Mouse (Mus musculus) midbrain, embryonic 15.5 days (tissue): ENCODE results near the gene Prkg1. TPM values are rescaled to one million over a fixed set of nuclear protein-coding genes. Genes with fewer than 3 reads are reported as not detected.

ENCODE experiments used
- ATAC-seq: fragments of 200-750 bp; cut with Nextera tagmentation; replicated peaks from 2 replicates; pipeline ENCODE4 v1.8.0; 2017; ENCODE audit warnings: moderate TSS enrichment
- H3K27ac ChIP-seq: fragments of 300-500 bp; sonication (generic); 2 replicates; pipeline ENCODE4 v1.5.1; 2015; ENCODE audit warnings: mild to moderate bottlenecking, inconsistent platforms
- H3K27me3 ChIP-seq: fragments of 300-500 bp; sonication (generic); replicated peaks from 2 replicates; pipeline ENCODE4 v1.6.1; 2015; ENCODE audit warnings: inconsistent platforms
- H3K36me3 ChIP-seq: fragments of 300-500 bp; sonication (generic); replicated peaks from 2 replicates; pipeline ENCODE4 v1.6.1; 2015; ENCODE audit warnings: inconsistent platforms
- H3K4me1 ChIP-seq: fragments of 300-500 bp; sonication (generic); 2 replicates; pipeline ENCODE4 v1.6.1; 2015; ENCODE audit warnings: inconsistent platforms
- H3K4me2 ChIP-seq: fragments of 300-500 bp; sonication (generic); 2 replicates; pipeline ENCODE4 v1.6.1; 2015; ENCODE audit warnings: inconsistent platforms, mild to moderate bottlenecking, moderate library complexity
- H3K4me3 ChIP-seq: fragments of 300-500 bp; sonication (generic); 2 replicates; pipeline ENCODE4 v1.5.1; 2015; ENCODE audit warnings: mild to moderate bottlenecking, inconsistent platforms
- H3K9ac ChIP-seq: fragments of 300-500 bp; sonication (generic); 2 replicates; pipeline ENCODE4 v1.6.1; 2015; ENCODE audit warnings: mild to moderate bottlenecking, inconsistent platforms
- H3K9me3 ChIP-seq: fragments of 300-500 bp; sonication (generic); 2 replicates; pipeline ENCODE4 v1.6.1; 2016; ENCODE audit warnings: inconsistent platforms
- WGBS: fragments of 180-500 bp; shearing (Covaris S2); methylation state at CpG from one replicate; pipeline ENCODE4 v1.1.7; 2015; ENCODE audit warnings: mixed read lengths; 5-methylcytosine and 5-hydroxymethylcytosine counted together
- polyA plus RNA-seq: library from polyadenylated mRNA; unstranded; fragments of >200 nt; fragmentation: Nextera tagmentation; extraction: Ambion mirVana; gene quantifications from 2 replicates; pipeline ENCODE4 v1.2.1, GENCODE M21; 2015

The Prkg1 gene
- polyA plus RNA-seq, 1 experiment from 2014 or later = 4.3 TPM

DNA sequence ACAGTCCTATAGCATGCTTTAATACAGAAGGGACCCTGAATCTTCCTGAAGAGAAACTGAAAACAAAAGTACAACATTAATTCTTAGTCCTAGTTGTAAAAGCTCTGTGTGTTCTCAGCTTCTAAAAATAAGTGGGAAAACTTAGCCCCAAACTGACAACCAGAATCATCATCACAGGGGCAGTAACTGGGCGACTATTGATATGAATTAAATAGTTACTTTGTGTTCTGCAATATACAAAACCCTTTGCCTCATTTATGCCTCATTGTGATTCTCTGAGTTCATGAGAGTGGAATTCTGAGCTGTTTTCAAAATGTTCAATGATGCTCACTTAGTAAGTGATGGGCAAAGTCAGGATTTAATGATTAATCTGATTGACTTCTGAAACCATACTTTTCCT lies 170.8 kb downstream of the Prkg1 start:
- H3K9me3 ChIP-seq = no peaks in the 10 kb centered on the region
- H3K27me3 ChIP-seq = no peaks in the 10 kb centered on the region
- H3K27ac ChIP-seq = no peak overlapping the region
- no peak overlapping the region for H3K4me2 ChIP-seq
- no peak overlapping the region for H3K9ac ChIP-seq
- H3K36me3 ChIP-seq = no peaks in the 10 kb centered on the region
- no peak for ATAC-seq
- no peaks in the 10 kb centered on the region for H3K4me1 ChIP-seq
- H3K4me3 ChIP-seq = no peak overlapping the region
- 79% methylated on average over 1 of the region's 1 CpGs for WGBS

DNA sequence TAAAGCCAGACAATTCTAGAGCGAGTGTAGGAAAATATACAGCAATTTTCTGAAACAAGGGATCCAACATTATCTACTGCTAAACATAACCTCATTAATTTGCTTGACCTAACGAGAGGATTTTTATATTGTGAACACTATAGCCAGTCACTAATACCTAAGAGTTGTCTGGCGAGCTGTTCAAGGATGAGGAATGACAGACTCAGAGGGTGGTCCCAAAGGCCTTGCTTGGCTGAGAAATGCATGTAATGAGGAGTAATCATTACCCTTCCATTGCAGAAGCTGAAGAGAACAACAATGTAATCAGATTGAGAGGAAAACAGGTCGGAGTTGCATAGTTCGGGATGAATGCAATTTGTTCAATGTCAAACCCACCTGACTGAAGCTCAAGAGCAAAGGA lies 174.1 kb downstream of the Prkg1 start:
- H3K4me3 ChIP-seq = no peak overlapping the region
- no peaks in the 10 kb centered on the region for H3K9me3 ChIP-seq
- no peak overlapping the region for H3K9ac ChIP-seq
- no peaks in the 10 kb centered on the region for H3K36me3 ChIP-seq
- no peaks in the 10 kb centered on the region for H3K4me1 ChIP-seq
- 86% methylated on average over 5 of the region's 5 CpGs for WGBS
- H3K27me3 ChIP-seq = no peaks in the 10 kb centered on the region
- no peak overlapping the region for H3K27ac ChIP-seq
- no peak overlapping the region for H3K4me2 ChIP-seq
- no peak for ATAC-seq

GRCm38 (mm10) chr19:31577092-31577491 lies 187.7 kb downstream of the Prkg1 start:
- Histone ChIP-seq H3K27me3 (no peaks in the 10 kb centered on the region), H3K4me1 (no peaks in the 10 kb centered on the region), H3K27ac (no peak overlapping the region), H3K36me3 (no peaks in the 10 kb centered on the region), H3K4me2 (no peak overlapping the region), H3K9ac (no peak overlapping the region), H3K4me3 (no peak overlapping the region), H3K9me3 (no peaks in the 10 kb centered on the region)
- WGBS = 33% methylated on average over 4 of the region's 4 CpGs
- ATAC-seq = no peak

GRCm38 (mm10) chr19:31564329-31564728 lies 200.5 kb downstream of the Prkg1 start:
- Histone ChIP-seq H3K4me2 (no peak overlapping the region), H3K4me3 (no peak overlapping the region), H3K4me1 (no peaks in the 10 kb centered on the region), H3K27me3 (no peaks in the 10 kb centered on the region), H3K9me3 (no peaks in the 10 kb centered on the region), H3K27ac (no peak overlapping the region), H3K9ac (no peak overlapping the region), H3K36me3 (no peaks in the 10 kb centered on the region)
- 89% methylated on average over 4 of the region's 4 CpGs for WGBS
- no peak for ATAC-seq

DNA sequence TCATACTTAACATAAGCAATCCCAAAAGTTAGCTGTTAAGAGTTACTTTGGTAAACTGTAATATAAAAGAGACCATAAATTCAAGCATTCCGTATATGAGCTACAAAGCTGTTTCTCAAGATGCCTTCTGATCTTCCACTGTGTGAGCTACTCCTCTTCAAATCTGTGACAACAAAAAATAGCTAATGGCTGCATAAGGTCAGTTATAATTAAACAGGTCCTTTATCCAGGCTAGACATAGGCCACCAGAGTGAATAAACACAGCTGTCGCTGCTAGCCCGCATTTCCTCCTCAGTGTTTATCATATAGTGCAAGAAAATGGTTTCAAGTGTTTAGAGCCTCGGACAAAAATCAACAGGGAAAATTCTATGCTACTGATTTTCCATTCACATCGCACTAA lies 218.8 kb downstream of the Prkg1 start:
- Histone ChIP-seq H3K9ac (no peak overlapping the region), H3K27me3 (no peaks in the 10 kb centered on the region), H3K27ac (no peak overlapping the region), H3K36me3 (no peaks in the 10 kb centered on the region), H3K4me3 (no peak overlapping the region), H3K9me3 (no peaks in the 10 kb centered on the region), H3K4me2 (no peak overlapping the region), H3K4me1 (no peaks in the 10 kb centered on the region)
- 81% methylated on average over 5 of the region's 5 CpGs for WGBS
- ATAC-seq = no peak

DNA sequence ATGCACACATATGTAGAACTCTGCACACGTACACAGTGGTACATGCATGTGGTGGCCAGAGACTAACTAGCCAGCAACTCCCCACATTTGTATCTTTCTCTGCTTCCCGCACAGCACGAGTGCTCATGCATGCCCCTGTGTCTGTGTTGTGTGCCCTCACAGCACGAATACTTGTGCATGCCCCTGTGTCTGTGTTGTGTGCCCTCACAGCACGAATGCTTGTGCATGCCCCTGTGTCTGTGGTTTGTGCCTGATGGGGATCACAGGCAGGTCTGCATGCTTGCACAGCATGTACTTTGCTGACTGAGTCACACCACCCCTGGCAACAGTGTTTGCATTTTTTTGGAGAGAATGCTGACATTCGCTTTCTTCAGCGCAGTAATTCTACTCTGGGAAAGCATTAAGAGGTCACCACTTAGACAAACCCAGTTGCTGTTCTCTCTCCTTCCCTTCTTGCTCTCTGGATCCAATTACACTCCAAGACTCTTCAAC lies 233.5 kb downstream of the Prkg1 start:
- Histone ChIP-seq H3K4me1 (no peaks in the 10 kb centered on the region), H3K4me3 (no peak overlapping the region), H3K27ac (no peak overlapping the region), H3K9me3 (no peaks in the 10 kb centered on the region), H3K27me3 (no peaks in the 10 kb centered on the region), H3K9ac (no peak overlapping the region), H3K4me2 (no peak overlapping the region), H3K36me3 (no peaks in the 10 kb centered on the region)
- ATAC-seq = no peak
- WGBS = 66% methylated on average over 7 of the region's 7 CpGs

GRCm38 (mm10) chr19:31530616-31531015 lies 234.2 kb downstream of the Prkg1 start:
- no peaks in the 10 kb centered on the region for H3K9me3 ChIP-seq
- no peak overlapping the region for H3K9ac ChIP-seq
- H3K27me3 ChIP-seq = no peaks in the 10 kb centered on the region
- H3K4me3 ChIP-seq = no peak overlapping the region
- ATAC-seq = no peak
- H3K27ac ChIP-seq = no peak overlapping the region
- no peak overlapping the region for H3K4me2 ChIP-seq
- 70% methylated on average over 5 of the region's 5 CpGs for WGBS
- no peaks in the 10 kb centered on the region for H3K4me1 ChIP-seq
- H3K36me3 ChIP-seq = no peaks in the 10 kb centered on the region

DNA sequence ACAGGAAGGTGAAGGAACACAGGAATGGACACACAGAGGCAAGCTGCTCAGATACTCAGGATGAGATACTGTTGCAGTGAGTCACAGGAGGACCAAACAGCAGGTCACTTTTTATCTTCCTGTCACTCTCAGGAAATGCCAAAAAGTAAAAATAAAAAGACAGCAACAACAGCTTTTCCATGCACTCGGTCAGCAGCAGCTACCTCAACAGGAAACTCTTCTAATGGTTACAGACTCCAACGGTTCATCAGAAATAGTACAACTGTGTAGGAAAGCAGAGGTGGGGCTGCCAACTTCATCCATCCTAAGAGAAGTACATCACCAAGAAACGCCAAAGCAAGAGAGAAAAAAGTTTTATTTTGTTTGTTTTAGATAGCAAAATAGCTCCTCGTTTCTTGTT lies 234.9 kb downstream of the Prkg1 start:
- Histone ChIP-seq H3K27ac (no peak overlapping the region), H3K4me2 (no peak overlapping the region), H3K9me3 (no peaks in the 10 kb centered on the region), H3K4me3 (no peak overlapping the region), H3K4me1 (no peaks in the 10 kb centered on the region), H3K36me3 (no peaks in the 10 kb centered on the region), H3K27me3 (no peaks in the 10 kb centered on the region), H3K9ac (no peak overlapping the region)
- 90% methylated on average over 4 of the region's 4 CpGs for WGBS
- ATAC-seq = no peak

GRCm38 (mm10) chr19:31514490-31514889 lies 250.3 kb downstream of the Prkg1 start:
- H3K4me2 ChIP-seq = no peak overlapping the region
- no peak for ATAC-seq
- H3K36me3 ChIP-seq = no peaks in the 10 kb centered on the region
- H3K4me3 ChIP-seq = no peak overlapping the region
- no peaks in the 10 kb centered on the region for H3K9me3 ChIP-seq
- H3K27me3 ChIP-seq = no peaks in the 10 kb centered on the region
- H3K9ac ChIP-seq = no peak overlapping the region
- H3K27ac ChIP-seq = no peak overlapping the region
- H3K4me1 ChIP-seq = no peaks in the 10 kb centered on the region
- WGBS = 87% methylated on average over 2 of the region's 2 CpGs

DNA sequence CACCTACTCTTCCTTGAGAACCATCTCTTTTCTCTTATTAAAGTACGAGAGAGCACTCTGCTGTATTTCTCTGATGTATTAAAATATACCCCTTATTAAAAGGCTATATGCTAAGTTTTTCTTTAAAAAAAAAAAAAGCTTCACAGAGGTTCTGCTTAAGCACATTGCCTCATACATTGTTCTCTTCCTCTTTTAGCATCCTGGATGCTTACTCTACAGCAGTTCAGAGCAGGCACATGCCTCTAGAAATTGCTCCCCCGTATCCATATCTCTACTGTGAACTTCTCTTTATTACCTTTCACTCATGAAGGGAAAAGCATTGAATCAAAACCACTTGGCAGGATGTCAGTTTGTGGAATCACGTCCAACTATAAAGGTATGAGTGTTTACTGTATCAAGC lies 257.0 kb downstream of the Prkg1 start:
- no peaks in the 10 kb centered on the region for H3K4me1 ChIP-seq
- H3K9me3 ChIP-seq = no peaks in the 10 kb centered on the region
- H3K4me2 ChIP-seq = no peak overlapping the region
- no peak overlapping the region for H3K27ac ChIP-seq
- no peak for ATAC-seq
- no peak overlapping the region for H3K4me3 ChIP-seq
- no peaks in the 10 kb centered on the region for H3K27me3 ChIP-seq
- no peaks in the 10 kb centered on the region for H3K36me3 ChIP-seq
- WGBS = 85% methylated on average over 3 of the region's 3 CpGs
- no peak overlapping the region for H3K9ac ChIP-seq

DNA sequence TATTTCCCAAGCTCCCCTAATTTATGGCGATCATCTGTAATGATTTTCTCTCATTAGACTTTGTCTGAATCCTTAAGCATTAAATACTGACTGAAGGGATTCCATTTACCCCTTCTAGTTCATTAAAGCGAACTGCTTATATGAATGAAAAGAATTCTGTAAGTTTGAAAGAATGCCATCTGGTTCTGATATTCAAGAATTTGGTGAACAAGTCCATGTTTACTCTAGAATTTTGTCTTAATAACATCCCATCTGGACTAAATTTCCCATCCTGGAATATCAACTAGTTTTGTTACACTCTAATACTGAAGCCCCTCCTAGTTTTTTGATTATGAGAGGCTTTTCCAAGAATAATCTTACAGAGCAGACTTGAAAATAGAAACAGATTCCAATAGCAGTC lies 258.5 kb downstream of the Prkg1 start:
- H3K27me3 ChIP-seq = no peaks in the 10 kb centered on the region
- no peaks in the 10 kb centered on the region for H3K9me3 ChIP-seq
- H3K4me1 ChIP-seq = no peaks in the 10 kb centered on the region
- H3K4me3 ChIP-seq = no peak overlapping the region
- no peak overlapping the region for H3K9ac ChIP-seq
- H3K36me3 ChIP-seq = no peaks in the 10 kb centered on the region
- H3K27ac ChIP-seq = no peak overlapping the region
- no peak for ATAC-seq
- WGBS = 85% methylated on average over 2 of the region's 2 CpGs
- no peak overlapping the region for H3K4me2 ChIP-seq

- ATAC-seq = no peak
- Histone ChIP-seq H3K27me3 (no peaks in the 10 kb centered on the region), H3K27ac (no peak overlapping the region), H3K4me1 (no peaks in the 10 kb centered on the region), H3K9me3 (no peaks in the 10 kb centered on the region), H3K36me3 (no peaks in the 10 kb centered on the region), H3K4me3 (no peak overlapping the region), H3K4me2 (no peak overlapping the region), H3K9ac (no peak overlapping the region)
- 95% methylated on average over 2 of the region's 2 CpGs for WGBS
Measured at GRCm38 (mm10) chr19:31505041-31505440, 259.8 kb downstream of the Prkg1 start.

DNA sequence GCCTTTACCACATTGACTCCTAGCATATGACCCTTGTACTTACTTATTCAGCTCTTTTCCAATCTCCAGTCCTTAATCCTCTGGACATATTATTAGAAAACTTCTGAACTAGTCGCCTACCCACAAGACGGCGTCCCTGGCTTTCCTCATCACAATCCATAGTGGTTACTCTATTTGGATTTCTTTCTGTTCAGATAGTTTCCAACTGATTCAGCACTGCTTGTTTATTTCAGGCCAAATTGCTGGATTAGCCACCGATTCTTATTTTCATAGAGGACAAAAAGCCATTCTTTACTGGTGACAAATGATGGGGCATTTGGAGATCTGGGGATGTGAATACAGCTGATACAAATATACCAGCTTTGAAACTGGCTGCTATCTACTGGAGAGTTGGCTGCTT lies 267.4 kb downstream of the Prkg1 start:
- WGBS = 70% methylated on average over 4 of the region's 4 CpGs
- H3K9me3 ChIP-seq = no peaks in the 10 kb centered on the region
- no peak for ATAC-seq
- no peaks in the 10 kb centered on the region for H3K27me3 ChIP-seq
- no peaks in the 10 kb centered on the region for H3K4me1 ChIP-seq
- no peak overlapping the region for H3K4me3 ChIP-seq
- H3K27ac ChIP-seq = no peak overlapping the region
- H3K36me3 ChIP-seq = no peaks in the 10 kb centered on the region
- no peak overlapping the region for H3K4me2 ChIP-seq
- no peak overlapping the region for H3K9ac ChIP-seq

- no peaks in the 10 kb centered on the region for H3K27me3 ChIP-seq
- no peak overlapping the region for H3K27ac ChIP-seq
- H3K4me1 ChIP-seq = no peaks in the 10 kb centered on the region
- WGBS = 80% methylated on average over 4 of the region's 4 CpGs
- no peak overlapping the region for H3K4me2 ChIP-seq
- ATAC-seq = no peak
- H3K9ac ChIP-seq = no peak overlapping the region
- no peaks in the 10 kb centered on the region for H3K36me3 ChIP-seq
- no peaks in the 10 kb centered on the region for H3K9me3 ChIP-seq
- no peak overlapping the region for H3K4me3 ChIP-seq
Measured at GRCm38 (mm10) chr19:31489606-31490005, 275.2 kb downstream of the Prkg1 start.
